Mouse (Mus musculus) CH12.LX (cell line): ENCODE measurements around the gene Aox1. TPM values are rescaled to one million over a fixed set of nuclear protein-coding genes. Genes with fewer than 3 reads are reported as not detected.

Experiments
- DNase-seq: peaks from one replicate; pipeline ENCODE4 v3.0.0-alpha.2; 2013; ENCODE audit errors: extremely low read depth
- H3K27ac ChIP-seq: 2 replicates; pipeline ENCODE4 v1.5.1; 2012; ENCODE audit warnings: low read depth, mild to moderate bottlenecking, control low read depth, moderate library complexity; ENCODE audit not compliant: insufficient read depth
- H3K27me3 ChIP-seq: replicated peaks from 2 replicates; pipeline ENCODE3; 2012; ENCODE audit warnings: inconsistent platforms
- H3K36me3 ChIP-seq, 2 experiments: replicated peaks in 1 of 2; 2 replicates each; pipeline versions ENCODE3 to v1.6.1; 2012; ENCODE audit warnings: inconsistent platforms in 1 of 2, low read length in 1 of 2, mild to moderate bottlenecking in 1 of 2, mixed read lengths in 1 of 2, moderate library complexity in 1 of 2; ENCODE audit not compliant: control insufficient read depth in 1 of 2, insufficient read depth in 1 of 2
- H3K4me1 ChIP-seq, 2 experiments: 2 replicates each; pipeline ENCODE4 v1.6.1; 2012; ENCODE audit warnings: inconsistent platforms in 1 of 2, moderate library complexity in 1 of 2; ENCODE audit not compliant: insufficient read depth in 2 of 2, control insufficient read depth in 1 of 2
- H3K4me2 ChIP-seq: 2 replicates; pipeline ENCODE4 v1.6.1; 2012; ENCODE audit warnings: low read depth, mild to moderate bottlenecking, control low read depth; ENCODE audit not compliant: poor library complexity, insufficient read depth, severe bottlenecking
- H3K4me3 ChIP-seq, 3 experiments: fragments of 150-350 bp in 1 of 3; sonication (generic) in 1 of 3; replicated peaks in 1 of 3; 2 replicates each; pipeline versions ENCODE3 to v1.5.1; 2011 to 2012; ENCODE audit warnings: low read depth in 2 of 3, low read length in 2 of 3, mild to moderate bottlenecking in 2 of 3, moderate library complexity in 2 of 3, control low read depth in 1 of 3, improper control_type of control experiment in 1 of 3, inconsistent platforms in 1 of 3, mixed read lengths in 1 of 3; ENCODE audit not compliant: poor library complexity in 1 of 3
- H3K79me2 ChIP-seq: replicated peaks from 2 replicates; pipeline ENCODE4 v1.6.1; 2012; ENCODE audit warnings: mild to moderate bottlenecking, moderate library complexity; ENCODE audit not compliant: control insufficient read depth, poor library complexity, insufficient read depth, severe bottlenecking; ENCODE audit errors: extremely low read depth
- H3K9ac ChIP-seq: 2 replicates; pipeline ENCODE4 v1.6.1; 2012; ENCODE audit warnings: low read depth, mild to moderate bottlenecking, control low read depth, moderate library complexity; ENCODE audit not compliant: insufficient read depth
- H3K9me3 ChIP-seq: replicated peaks from 2 replicates; pipeline ENCODE3; 2012; ENCODE audit warnings: low read length, inconsistent platforms, mixed read lengths
- BHLHE40 ChIP-seq: IDR thresholded peaks from 2 replicates; pipeline ENCODE4 v1.6.1; 2011; ENCODE audit warnings: mild to moderate bottlenecking, low read depth, low read length, improper control_type of control experiment
- E2F4 ChIP-seq: IDR thresholded peaks from 2 replicates; pipeline ENCODE4 v1.6.1; 2011; ENCODE audit warnings: low read depth, low read length, improper control_type of control experiment; ENCODE audit not compliant: insufficient replicate concordance
- ELF1 ChIP-seq: IDR thresholded peaks from 2 replicates; pipeline ENCODE4 v1.6.1; 2014; ENCODE audit warnings: low read depth, mild to moderate bottlenecking, inconsistent platforms, low read length, improper control_type of control experiment
- EP300 ChIP-seq: IDR thresholded peaks from 2 replicates; pipeline ENCODE4 v1.6.1; 2011; ENCODE audit warnings: low read length, improper control_type of control experiment
- GABPA ChIP-seq: IDR thresholded peaks from 2 replicates; pipeline ENCODE4 v1.6.1; 2012; ENCODE audit warnings: low read depth, low read length, improper control_type of control experiment, inconsistent platforms; ENCODE audit not compliant: insufficient replicate concordance
- HCFC1 ChIP-seq: IDR thresholded peaks from 2 replicates; pipeline ENCODE4 v1.6.1; 2012; ENCODE audit warnings: low read depth, mild to moderate bottlenecking, inconsistent platforms, low read length, improper control_type of control experiment
- MEF2A ChIP-seq: IDR thresholded peaks from 2 replicates; pipeline ENCODE4 v1.6.1; 2014; ENCODE audit warnings: low read depth, mild to moderate bottlenecking, inconsistent platforms, low read length, improper control_type of control experiment, borderline replicate concordance
- MYC ChIP-seq: IDR thresholded peaks from 2 replicates; pipeline ENCODE4 v1.6.1; 2011; ENCODE audit warnings: low read depth, mild to moderate bottlenecking, improper control_type of control experiment, low read length
- NELFE ChIP-seq: IDR thresholded peaks from 2 replicates; pipeline ENCODE4 v1.6.1; 2011; ENCODE audit warnings: low read depth, low read length, improper control_type of control experiment
- PAX5 ChIP-seq: IDR thresholded peaks from 2 replicates; pipeline ENCODE4 v1.6.1; 2012; ENCODE audit warnings: low read length, inconsistent platforms, mixed read lengths
- POLR2A ChIP-seq: IDR thresholded peaks from 2 replicates; pipeline ENCODE4 v1.6.1; 2011; ENCODE audit warnings: low read depth, mild to moderate bottlenecking, improper control_type of control experiment, low read length
- POLR2AphosphoS2 ChIP-seq: IDR thresholded peaks from 2 replicates; pipeline ENCODE4 v1.6.1; 2011; ENCODE audit warnings: low read depth, low read length, improper control_type of control experiment
- SMC3 ChIP-seq: IDR thresholded peaks from 2 replicates; pipeline ENCODE4 v1.6.1; 2011; ENCODE audit warnings: low read depth, low read length, improper control_type of control experiment
- USF1 ChIP-seq: IDR thresholded peaks from 2 replicates; pipeline ENCODE4 v1.6.1; 2014; ENCODE audit warnings: low read depth, mild to moderate bottlenecking, inconsistent platforms, low read length, improper control_type of control experiment
- USF2 ChIP-seq: conservative IDR thresholded peaks from 2 replicates; pipeline ENCODE4 v1.6.1; 2011; ENCODE audit warnings: low read depth, low read length, improper control_type of control experiment
- ZNF384 ChIP-seq: IDR thresholded peaks from 2 replicates; pipeline ENCODE4 v1.6.1; 2012; ENCODE audit warnings: low read depth, low read length, improper control_type of control experiment, inconsistent platforms
- dilution Hi-C: fragments of 300-500 bp; cut with MboI; formaldehyde crosslinking; loops from 2 replicates; pipeline ENCODE4 v1.14.3; 2020; ENCODE audit warnings: low sequenced_read_pairs; ENCODE audit not compliant: extremely low pct_unique_long_range_greater_than_20kb, extremely low pct_ligation_motif_present
- in situ Hi-C: fragments of 300-500 bp; cut with MboI; formaldehyde crosslinking; loops from 3 replicates; pipeline ENCODE4 v1.14.3; 2019; ENCODE audit warnings: low sequenced_read_pairs, low pct_ligation_motif_present, low pct_unique_long_range_greater_than_20kb, mixed read lengths
- polyA plus RNA-seq: library from polyadenylated mRNA; unstranded; fragments of >175 nt; gene quantifications from 2 replicates; pipeline ENCODE4 v1.2.1, GENCODE M21; 2012; ENCODE audit warnings: low read depth; ENCODE audit not compliant: insufficient read length
- total RNA-seq, 2 experiments: library from RNA; depleted of rRNA; stranded (reverse); fragments of 300-350 nt in 1 of 2; fragments of >200 nt in 1 of 2; gene quantifications; 2 replicates each; pipeline ENCODE4 v1.2.3; 2012 to 2014

The Aox1 gene
- total and polyA plus RNA-seq, 3 experiments, result 0.15 to 0.40 TPM; not detected in 1

GRCm38 (mm10) chr1:58102494-58102893 lies 72.8 kb downstream of the Aox1 start:
- no peak overlapping the region for H3K9ac ChIP-seq
- H3K4me3 ChIP-seq, result no peak overlapping the region
- no peak overlapping the region; the same call in 1 of the 2 replicates for H3K4me2 ChIP-seq
- dilution Hi-C loops, result no loop called here
- no peaks in the 10 kb centered on the region for H3K9me3 ChIP-seq
- H3K27me3 ChIP-seq, result no peaks in the 10 kb centered on the region
- in situ Hi-C loops, result no loop called here
- DNase-seq, result no peak
- TF ChIP-seq ZNF384 (peak; percentile 85), EP300 (0 out of 2 replicates have a peak, but pooled peaks have one; percentile 18), POLR2AphosphoS2 (no peak)
- peaks cover 2 to 50% of the 10 kb centered on the region in 2 experiments; a peak in 3 of 4 replicates for H3K4me1 ChIP-seq
- no peaks in the 10 kb centered on the region for H3K79me2 ChIP-seq
- no peaks in the 10 kb centered on the region for H3K36me3 ChIP-seq
- H3K27ac ChIP-seq, result no peak overlapping the region

DNA sequence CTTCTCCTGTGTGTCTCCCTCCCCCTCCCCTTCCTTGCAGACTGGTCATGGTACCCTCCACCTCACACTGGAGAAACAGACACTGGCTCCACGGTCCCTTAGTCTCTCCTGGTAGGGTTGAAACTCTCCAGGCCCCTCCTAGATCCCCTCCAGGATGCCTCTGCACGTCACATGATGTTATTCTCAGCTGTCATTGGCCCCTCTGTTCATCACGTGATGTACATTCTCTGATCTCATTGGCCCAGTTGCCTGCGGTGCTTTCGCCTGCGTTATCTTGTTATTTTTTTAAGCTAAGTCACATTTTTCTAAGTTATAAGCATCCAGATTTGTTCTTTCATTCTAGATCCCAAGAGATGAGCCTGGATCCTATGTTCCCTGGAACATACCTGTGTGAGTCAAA lies 76.0 kb downstream of the Aox1 start:
- TF ChIP-seq NELFE (no peak), USF1 (peak; percentile 51; the same call in 1 of the 2 replicates), PAX5 (no peak), GABPA (no peak), ELF1 (no peak), MEF2A (no peak), E2F4 (no peak), USF2 (peak; percentile 48), POLR2A (no peak), HCFC1 (no peak), SMC3 (no peak), MYC (no peak), BHLHE40 (no peak)
- TF ChIP-seq, all 38 proteins: peak for 2

More for the DNA sequence above, 76.0 kb downstream of the Aox1 start:
- Histone ChIP-seq H3K4me1 (peaks cover 0 to 21% of the 10 kb centered on the region in 2 experiments; a peak in 2 of 4 replicates), H3K4me3 (no peak overlapping the region), H3K9me3 (peaks cover 5% of the 10 kb centered on the region), H3K79me2 (no peaks in the 10 kb centered on the region), H3K36me3 (no peaks in the 10 kb centered on the region), H3K9ac (no peak overlapping the region), H3K4me2 (no peak overlapping the region), H3K27me3 (no peaks in the 10 kb centered on the region), H3K27ac (no peak overlapping the region)
- DNase-seq, result no peak
- in situ Hi-C loops, result no loop called here
- dilution Hi-C loops, result no loop called here
